Mouse (Mus musculus) small intestine, adult 10 weeks (tissue): Measurements from ENCODE around the gene Cnpy4. TPM values are rescaled to one million over a fixed set of nuclear protein-coding genes. Genes with fewer than 3 reads are reported as not detected.

Experiments used
- polyA plus RNA-seq: library from polyadenylated mRNA; stranded (reverse); fragments of 350-450 nt; fragmentation: Illumina TruSeq; extraction: RNeasy Lipid Tissue Mini Kit (QIAGEN cat#74804); gene quantifications from one replicate; pipeline ENCODE4 v1.2.3, GENCODE M21; 2014; ENCODE audit warnings: low replicate concordance

Cnpy4 gene
- 6.1 TPM for polyA plus RNA-seq

DNA sequence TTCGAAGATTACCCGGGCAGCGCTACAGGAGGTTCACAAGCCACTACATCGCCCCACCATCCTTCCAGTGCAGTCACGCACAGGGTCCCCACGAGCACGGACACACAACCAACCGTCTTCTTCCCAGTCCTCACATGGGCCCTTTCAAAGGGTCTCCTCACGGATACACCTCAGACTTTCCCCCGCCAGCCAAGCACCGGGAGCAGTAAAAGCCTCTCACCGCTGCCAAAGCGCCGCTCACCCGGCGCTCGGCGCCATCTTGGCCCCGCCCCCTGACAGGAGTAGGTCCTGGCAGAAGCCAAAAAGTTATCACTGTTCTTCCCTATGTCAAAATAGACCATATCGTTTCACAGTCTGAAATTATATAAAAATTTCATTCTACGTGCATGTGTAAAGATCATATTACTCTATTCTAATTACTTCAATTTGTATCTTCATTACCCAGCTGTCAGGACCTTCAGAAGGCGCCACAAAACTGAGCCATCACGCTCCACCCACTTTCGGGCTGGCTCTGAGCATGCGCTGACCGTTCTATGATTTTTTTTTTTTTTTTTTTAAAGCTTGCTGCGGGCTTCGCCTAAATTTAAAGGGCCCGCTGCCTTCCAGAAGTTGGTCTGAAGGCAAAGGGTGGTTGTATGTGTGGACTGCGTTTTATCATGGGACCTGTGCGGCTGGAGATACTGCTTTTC is at the start of gene Cnpy4, which contains the start of gene Taf6:
TSS of gene Cnpy4 (plus strand) at position 536 of the 689 bp plus-strand sequence.
TSS of gene Taf6 (minus strand) at position 502 of the 689 bp plus-strand sequence.

DNA sequence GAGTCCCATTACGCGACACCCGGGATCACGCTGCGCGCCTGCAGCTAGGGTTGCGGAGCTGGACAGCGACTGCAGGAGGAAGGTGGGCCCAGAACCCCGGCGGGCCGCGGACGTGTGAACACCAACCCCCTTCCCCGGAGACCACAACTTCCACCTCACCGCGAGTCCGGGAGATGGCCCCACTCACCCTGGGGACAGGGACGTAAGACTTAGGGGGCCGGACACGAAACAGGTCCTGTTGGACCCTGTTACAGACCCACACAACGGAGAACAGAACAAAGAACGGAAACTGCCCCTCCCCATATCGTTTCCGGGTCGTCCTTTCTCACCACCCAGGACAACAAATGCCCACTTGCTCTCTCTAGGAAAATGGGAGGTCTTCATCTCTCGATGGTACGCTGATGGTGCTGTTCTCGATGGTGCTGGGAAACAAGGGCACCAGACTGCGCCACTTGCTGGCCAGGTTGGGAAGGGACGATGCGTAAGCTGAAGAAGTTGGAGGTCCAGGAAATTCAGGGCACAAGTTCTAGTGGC is 31.8 kb upstream of the Cnpy4 start, which contains the start of gene Zfp113:
TSS of gene Zfp113 (minus strand) at position 302 of the 534 bp plus-strand sequence.

DNA sequence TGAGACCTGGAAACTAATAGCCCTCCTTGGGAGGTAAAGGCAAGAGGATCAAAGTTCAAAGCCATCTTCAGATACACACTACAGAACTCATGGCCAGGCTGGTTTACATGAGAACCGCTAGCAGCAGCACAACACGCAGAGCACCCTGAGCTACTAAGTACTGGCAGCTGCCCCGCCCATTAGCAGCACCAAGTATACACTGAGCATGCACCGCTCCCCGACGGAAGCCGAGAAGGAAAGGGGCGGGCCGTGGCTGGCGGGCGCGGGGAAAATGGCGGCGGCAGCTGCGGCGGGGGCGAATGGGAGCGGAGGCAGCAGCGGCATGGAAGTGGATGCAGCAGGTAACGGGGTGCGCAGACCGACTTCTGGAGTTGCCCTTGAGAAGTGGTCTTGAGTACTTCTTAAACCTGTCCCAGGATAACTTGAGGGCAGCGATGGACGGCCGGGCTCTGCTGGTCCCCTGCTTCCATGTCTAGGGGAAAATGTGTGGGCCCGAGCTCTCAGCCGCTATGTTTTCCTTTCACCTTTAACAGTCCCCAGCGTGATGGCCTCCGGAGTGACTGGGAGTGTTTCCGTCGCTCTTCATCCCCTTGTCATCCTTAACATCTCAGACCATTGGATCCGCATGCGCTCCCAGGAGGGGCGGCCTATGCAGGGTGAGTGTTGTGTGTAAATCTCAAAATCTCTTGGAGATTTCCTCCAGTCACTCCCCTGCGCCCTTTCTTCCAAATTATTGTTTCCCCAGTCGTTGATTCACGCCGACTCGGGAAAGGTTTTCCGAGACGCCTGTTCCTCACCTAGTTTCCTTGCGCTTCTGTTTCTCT is 26.2 kb upstream of the Cnpy4 start, which contains the start of gene Cops6:
TSS of gene Cops6 (plus strand) at position 230 of the 824 bp plus-strand sequence.

DNA sequence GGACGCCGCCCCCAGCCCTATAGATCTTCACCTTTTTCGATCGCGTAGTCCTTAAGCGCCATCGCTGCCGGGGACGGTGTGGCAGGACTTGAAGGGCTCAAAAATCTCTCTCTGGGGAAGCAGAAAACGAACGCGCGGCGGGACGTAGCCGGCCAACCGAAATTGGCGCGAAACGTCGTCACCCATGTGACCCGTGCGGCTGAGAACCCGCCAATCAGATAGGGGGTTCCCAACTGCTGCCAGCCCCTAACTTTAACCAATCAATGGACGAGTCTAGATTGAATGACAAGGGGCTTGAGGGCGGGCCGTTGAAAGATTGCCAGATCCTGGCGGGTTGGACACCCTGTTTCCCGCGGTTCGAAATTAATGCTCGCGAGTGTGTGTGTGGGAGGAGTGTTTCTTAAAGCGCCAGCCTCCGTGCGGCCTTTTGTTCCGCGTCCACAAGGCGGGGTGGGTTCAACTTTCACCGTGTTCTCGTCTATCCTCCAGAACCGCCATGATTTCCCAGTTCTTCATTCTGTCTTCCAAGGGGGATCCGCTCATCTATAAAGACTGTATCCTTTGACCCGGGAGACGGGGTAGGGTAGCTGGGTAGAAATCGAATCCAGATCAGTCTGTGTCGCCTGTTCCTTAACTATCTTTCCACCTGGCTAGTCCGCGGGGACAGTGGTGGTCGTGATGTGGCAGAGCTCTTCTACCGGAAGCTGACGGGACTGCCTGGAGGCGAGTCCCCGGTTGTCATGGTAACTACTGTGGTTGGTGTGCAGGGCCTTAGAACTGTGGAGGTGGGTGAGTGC is 15.4 kb upstream of the Cnpy4 start, which contains the start of the genes Ap4m1 and Mcm7:
TSS of gene Ap4m1 (plus strand) at position 308 of the 797 bp plus-strand sequence.
TSS of gene Mcm7 (minus strand) at position 728 of the 797 bp plus-strand sequence.

DNA sequence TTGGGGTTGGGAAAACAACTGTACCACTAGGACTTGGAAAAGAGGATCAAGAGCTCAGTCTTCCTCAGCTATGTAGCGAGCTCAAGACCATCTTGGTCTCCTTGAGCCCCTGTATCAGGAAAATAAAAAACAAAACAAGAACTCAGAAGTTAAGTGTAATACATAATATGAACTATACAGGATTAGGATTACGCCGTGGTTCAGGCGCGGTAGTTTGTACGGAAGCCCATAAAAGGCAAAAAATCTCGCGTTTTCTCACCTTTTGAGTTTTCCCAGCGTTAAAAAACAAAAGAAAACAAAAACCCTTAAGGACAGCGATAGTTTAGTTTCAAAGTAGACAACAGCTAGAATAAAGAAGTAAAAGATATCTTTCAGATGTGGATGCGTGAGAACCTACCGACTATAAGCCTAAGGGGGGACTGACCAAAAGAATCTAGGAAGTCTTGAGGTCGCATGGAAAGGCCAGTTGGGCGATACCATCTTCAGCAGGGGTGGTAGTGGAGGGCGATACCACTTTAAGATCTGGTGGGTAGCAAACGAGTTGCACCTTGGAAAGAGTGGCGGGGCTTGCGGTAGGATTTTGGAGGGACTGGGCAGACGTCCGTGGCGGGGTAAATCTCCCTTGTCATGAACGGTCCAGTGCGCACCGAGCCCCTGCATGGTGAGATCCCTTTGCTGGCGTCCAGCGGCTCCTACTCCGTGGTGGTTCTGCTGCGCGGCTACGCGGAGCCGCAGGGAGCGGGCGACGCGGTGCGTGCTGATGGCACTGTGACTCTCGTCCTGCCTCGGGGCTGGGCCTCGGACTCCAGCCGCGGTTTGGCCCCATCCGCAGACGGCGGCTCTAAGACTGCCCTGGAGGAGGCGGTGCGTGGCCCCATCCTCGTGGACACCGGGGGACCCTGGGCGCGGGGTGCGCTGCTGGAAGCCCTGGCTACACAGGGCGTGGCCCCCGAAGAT is 6.8 kb downstream of the Cnpy4 start, which contains the start of gene Mblac1:
TSS of gene Mblac1 (plus strand) at position 544 of the 957 bp plus-strand sequence.

DNA sequence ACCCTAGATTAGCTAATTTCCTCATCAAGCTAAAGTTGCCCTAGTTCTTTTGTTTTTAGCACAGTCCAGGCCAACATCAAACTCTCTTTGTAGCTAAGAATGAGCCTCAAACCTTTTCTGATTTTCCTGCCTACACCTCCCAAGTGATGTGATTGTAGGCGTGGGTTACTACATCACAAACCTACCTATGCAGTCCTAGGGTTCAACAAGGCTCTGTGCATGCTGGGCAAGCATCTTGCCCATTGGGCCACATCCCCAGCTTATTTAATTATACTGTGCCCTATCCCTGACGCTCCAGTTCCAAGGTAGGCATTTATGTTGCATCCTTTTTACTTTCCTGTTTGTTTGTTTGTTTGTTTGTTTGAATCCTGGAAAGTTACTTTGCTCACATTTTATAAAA is 38.4 kb downstream of the Cnpy4 start, which contains the start of gene Nxpe5:
TSS of gene Nxpe5 (plus strand) at position 199 of the 400 bp plus-strand sequence.

Other genes starting within 250 kb of the Cnpy4 start
- gene Gjc3, start 224.4 kb upstream of the Cnpy4 start, polyA plus RNA-seq: 0.45 TPM
- 0.37 TPM for gene Azgp1, start 206.0 kb upstream of the Cnpy4 start, polyA plus RNA-seq
- gene Smok3a, start 166.2 kb upstream of the Cnpy4 start, polyA plus RNA-seq: not detected
- gene Smok3b, start 166.1 kb upstream of the Cnpy4 start, polyA plus RNA-seq: not detected
- not detected for gene Smok3c, start 134.3 kb upstream of the Cnpy4 start, polyA plus RNA-seq
- 27.6 TPM for gene Zkscan1, start 102.4 kb upstream of the Cnpy4 start, polyA plus RNA-seq
- 7.8 TPM for gene Zscan21, start 70.6 kb upstream of the Cnpy4 start, polyA plus RNA-seq
- gene Zfp113, start 31.7 kb upstream of the Cnpy4 start, polyA plus RNA-seq: 8.9 TPM
- 35.3 TPM for gene Cops6, start 26.4 kb upstream of the Cnpy4 start, polyA plus RNA-seq
- gene Ap4m1, start 15.5 kb upstream of the Cnpy4 start, polyA plus RNA-seq: 4.4 TPM
- 7.4 TPM for gene Mcm7, start 15.1 kb upstream of the Cnpy4 start, polyA plus RNA-seq
- 2.5 TPM for gene Taf6, start within 50 bp of the Cnpy4 start, polyA plus RNA-seq
- gene Mblac1, start 6.8 kb downstream of the Cnpy4 start, polyA plus RNA-seq: 0.33 TPM
- 0.30 TPM for gene Nxpe5, start 38.4 kb downstream of the Cnpy4 start, polyA plus RNA-seq
- gene Lamtor4, start 68.0 kb downstream of the Cnpy4 start, polyA plus RNA-seq: 0.71 TPM
- gene BC037034, start 76.5 kb downstream of the Cnpy4 start, polyA plus RNA-seq: 1.8 TPM
- gene Gal3st4, start 85.4 kb downstream of the Cnpy4 start, polyA plus RNA-seq: not detected
- not detected for gene Gm43720, start 92.5 kb downstream of the Cnpy4 start, polyA plus RNA-seq
- 0.67 TPM for gene Gpc2, start 92.5 kb downstream of the Cnpy4 start, polyA plus RNA-seq
- gene Stag3, start 92.8 kb downstream of the Cnpy4 start, polyA plus RNA-seq: 0.48 TPM
- 1.3 TPM for gene Pvrig, start 154.5 kb downstream of the Cnpy4 start, polyA plus RNA-seq